Mouse (Mus musculus): ENCODE measurements at regions not wholly inside any gene's neighbourhood (a gene's known extent, or its start where the extent isn't known, plus 50 kb on each side); places are given as distances from the start of the nearest gene placed in this dataset.

DNA sequence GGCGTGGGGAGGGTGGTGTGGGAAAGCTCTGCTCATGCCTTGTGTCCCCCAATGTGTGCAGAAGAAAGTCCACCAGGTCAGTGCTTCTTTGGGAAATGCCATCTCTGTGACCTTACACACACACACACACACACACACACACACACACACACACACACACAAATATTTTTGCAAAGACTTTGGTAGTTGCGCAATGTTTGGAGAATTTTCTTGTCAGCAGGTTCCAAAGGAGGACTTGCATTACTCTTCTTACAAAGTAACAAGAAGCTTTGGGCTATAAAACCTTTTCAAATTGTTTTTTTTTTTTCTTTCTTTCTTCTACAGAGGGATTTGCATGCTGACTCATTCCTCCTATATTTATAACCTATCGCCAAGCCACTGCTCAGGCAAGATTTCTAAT lies 59.1 kb upstream of the Npvf start:
- no peak for DNase-seq (ENCODE audit: low spot score in 2 of 2)

DNA sequence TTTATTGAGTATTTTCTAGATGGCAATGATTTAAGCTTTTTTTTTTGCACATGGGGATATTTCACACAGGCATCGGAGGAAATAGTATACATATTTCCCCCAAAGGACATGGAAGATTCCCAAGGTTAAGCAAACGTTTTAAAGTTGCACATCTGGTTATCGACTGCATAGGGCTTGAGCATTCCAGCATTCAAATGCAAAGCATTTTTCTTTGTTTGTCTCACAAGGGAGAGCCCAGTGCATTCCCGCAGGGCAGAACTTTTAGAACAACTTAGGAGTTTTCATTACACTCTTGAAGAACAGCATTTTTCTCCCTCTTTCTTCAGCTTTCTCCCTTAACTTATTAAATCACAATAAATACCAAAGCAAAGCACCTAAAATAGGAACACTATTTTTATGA lies 64.4 kb upstream of the Npvf start:
- DNase-seq (ENCODE audit: low spot score in 2 of 2) = no peak

DNA sequence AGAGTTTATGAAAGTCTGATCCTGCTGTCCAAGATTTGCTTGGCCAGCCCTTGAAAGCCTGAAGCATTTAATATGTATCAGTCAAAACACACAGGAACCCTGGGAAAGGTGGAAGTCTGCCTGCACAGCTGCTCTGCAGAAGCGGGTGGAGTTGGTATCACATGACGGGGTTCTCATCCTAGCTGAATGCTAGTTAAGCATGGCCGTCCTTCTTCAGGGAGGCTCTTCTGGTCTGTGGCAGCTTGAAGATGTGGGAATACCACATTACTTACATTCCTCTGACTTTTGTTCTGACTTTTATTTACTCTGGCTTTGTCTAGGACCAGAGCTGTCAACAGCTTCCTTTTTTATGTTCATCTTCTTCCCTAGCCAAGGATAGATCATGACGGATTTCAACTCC lies 66.1 kb upstream of the Npvf start:
- no peak for DNase-seq (ENCODE audit: low spot score in 2 of 2)

DNA sequence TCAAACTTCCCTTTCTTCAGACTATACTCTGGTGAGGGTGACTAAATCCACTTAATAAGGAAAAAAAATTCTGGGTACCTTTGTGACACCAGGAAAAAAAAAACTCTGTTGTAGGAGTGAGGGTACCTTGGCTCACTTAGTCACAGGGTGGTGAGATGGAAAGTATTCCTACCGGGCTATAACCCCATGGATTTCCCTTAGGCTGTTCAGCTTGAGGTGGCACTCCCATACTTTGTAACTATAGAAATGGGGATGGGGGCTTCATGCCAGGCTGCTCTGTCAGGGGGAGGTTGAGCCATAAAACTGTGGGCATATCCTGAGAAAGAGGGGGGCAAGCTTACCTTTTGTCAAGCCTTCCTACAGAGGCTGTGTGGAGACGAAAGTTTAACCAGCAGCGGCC lies 71.4 kb upstream of the Npvf start:
- no peak for DNase-seq (ENCODE audit: low spot score in 2 of 2)

DNA sequence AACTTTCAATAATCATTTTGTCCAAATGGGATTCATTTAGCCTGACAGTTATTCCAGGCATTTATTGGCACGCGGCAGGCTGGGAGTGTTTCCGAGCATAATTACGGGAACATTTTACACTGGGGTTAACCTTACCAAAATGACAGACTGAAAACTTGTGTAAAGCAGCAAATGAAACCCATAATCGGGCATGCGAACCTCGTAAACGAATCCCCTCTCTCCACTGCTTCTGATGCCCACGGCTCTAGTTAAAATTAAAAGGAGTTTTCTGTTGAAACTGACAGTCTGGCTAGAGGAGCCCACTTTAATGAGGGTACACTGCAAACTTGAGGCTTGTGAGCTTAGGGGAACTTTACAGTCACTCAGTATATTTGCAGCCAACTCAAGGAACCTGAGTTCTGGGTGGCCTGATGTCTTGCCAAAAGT lies 71.9 kb upstream of the Npvf start:
- peak in 1 of 2 experiments; percentile 45 for DNase-seq (ENCODE audit: low spot score in 2 of 2)

DNA sequence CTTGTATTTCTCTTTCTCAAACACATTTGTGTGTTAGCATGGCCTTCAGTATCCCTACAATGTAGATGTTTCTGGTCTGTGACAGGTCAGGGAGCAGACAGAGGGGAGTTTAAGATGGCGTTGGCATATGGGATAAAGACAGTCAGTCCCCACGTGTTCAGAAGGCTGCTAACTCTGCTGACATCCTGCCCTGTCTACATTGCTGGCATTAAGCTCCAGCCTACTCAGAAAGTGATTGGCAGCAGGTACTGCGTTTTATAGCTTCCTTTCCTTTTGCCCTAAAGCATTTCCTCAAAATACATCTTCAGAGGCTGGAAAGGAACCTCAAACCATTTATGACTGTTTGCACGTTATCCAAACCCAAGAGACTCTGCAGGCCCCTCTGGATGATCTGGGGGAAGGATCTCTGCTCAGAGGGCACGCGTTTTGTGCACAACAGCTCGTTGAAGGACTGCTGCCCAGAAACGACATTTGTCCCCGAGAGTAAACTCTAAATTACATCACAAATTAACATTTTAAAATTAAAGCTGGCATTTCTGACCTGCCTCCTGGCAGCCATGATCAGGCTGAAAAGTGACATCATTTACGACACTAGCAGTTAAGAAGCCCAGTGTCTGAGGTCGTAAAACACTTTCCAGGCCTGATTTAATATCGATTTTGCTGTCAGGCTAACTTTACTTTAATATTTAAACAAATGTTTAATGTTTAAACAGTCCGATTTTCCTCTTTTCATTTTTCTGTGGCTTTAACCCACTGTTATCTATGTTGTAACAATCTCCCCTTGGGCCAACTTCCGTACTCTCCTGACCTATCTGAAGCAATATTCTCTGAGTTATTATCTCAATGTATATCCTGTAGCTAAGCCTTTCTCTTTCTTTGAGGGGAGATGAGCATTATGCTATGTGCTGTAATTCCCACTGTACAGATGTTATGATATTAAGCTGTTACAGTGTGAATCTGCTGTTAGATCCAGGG lies 76.8 kb upstream of the Npvf start:
- no peak for DNase-seq (ENCODE audit: low spot score in 2 of 2)

DNA sequence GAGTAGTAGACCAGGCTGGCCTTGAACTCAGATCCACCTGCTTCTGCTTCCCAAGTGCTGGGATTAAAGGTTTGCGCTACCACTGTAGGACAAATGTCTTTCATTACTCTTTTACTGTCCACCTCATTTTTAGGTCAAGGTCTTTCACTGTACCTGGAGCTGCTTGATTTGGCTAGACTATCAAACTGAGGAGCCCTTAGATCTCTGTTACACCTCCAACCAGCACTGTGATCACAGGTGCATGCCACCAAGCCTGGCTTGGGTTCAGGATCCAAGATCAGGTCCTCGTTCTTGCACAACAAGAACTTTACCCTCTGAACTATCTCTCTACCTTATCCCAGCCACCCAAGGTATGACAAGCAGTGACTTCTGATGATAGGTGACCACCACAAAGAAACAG lies 80.5 kb upstream of the Npvf start:
- no peak for DNase-seq (ENCODE audit: low spot score in 2 of 2)

DNA sequence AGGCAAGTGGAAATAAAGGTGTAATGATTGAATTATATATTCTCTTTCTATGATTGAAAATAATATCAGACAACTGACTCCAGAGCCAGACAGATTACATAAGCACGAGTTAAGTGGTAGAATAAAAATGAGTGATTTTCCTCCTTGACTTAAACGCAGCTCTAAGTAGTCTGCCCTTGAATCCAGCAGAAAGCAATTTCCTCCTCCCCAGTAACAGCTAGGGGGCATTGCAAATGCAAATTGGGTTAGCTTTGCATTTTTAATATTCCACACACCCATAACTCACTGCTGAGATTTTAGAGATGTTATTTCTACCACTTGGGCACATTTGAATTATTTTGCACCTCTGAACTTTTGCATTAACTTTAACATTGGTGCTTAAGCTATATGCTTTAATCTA lies 81.6 kb upstream of the Npvf start:
- no peak for DNase-seq (ENCODE audit: low spot score in 2 of 2)

DNA sequence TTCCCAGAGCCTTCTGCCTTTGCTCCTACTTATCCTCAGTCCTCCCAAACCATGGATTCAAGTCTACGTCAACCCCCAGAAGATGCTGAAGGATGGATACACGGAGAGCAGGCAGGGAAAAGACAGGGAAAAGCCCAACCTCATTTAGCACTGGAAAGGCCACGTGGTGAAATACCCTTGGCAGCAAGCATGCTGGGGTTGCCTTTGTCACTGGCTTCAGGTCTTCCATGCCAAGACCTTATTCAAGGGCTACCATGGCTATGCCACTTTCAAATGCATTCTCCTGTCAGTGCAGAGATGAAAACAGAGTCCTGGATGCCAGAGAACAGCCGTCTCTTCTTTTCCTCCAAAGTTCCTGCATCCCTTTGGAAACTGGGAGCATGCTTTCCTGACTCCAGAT lies 87.8 kb upstream of the Npvf start:
- DNase-seq (ENCODE audit: low spot score in 2 of 2) = no peak

DNA sequence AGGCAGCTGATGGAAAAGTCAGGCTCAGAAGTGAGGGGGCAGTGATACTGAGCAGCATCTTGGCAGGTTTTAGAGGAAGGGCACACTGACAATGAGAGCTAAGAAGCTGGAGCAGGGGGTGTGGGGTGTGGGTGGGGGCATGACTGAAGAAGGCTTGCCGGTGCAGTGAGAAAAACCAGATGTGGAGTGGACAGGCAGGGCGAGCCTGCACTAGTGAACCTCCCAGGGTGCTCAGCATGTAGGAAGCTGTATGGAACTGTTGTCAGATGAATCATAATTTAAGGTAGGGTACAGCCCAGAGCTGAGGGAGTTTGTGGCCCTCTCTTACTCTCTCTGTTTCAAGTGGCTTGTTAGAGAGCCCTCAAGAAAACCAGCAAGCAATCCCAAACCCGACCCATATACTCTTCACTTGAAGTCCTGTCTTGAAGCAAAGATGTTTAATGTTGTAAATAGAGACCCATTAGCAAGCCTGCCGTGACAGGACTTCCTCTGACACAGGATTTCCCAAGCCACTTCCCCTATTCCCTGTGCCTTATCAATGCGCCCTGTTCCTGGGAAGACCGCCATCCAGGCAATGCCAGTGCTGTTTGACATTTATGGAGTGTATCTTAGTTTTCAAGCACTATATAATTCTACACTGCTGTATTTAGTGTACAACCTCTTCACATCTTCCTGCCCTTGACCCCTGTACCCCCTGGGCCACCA lies 90.4 kb upstream of the Npvf start:
- no peak for DNase-seq (ENCODE audit: low spot score in 2 of 2)

DNA sequence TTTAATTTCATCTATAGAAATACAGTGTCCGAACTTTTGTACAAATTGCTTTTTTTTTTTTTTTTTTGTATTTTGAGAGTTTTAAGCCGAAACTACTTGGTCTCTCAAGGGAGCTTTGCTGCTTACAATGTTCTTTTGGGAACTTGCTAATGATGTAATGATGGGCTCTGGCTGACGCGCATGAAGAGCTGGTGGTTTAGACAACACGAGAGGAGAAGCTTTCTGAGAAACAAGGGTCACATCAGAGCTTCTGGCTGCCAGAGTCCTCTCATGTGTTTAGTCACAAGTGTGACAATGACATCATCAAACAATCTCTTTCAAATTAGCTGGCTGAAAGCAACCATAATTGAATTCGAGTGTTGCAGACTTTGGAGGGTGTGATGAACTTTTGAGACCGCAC lies 98.9 kb upstream of the Npvf start:
- DNase-seq (ENCODE audit: low spot score in 2 of 2) = no peak

DNA sequence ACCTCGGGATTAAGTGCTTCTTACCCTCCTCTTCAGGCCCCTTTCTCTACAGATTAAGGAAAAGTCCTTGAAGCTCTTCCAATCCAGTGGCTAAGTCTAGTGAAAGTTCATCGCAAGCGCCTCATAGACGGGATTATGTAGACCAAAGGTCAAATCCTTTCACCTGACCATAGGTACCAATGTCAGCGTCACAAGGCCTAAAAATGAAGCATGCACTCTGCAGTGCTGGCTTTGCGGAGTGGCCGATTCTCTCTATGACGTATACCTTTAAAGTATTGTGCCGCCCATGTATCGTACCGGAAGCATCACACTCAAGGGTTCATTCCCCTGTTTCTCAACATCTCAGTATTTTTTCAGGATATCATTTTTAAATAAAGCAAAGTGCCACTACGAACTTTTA lies 100.5 kb upstream of the Npvf start:
- DNase-seq (ENCODE audit: low spot score in 2 of 2) = no peak

DNA sequence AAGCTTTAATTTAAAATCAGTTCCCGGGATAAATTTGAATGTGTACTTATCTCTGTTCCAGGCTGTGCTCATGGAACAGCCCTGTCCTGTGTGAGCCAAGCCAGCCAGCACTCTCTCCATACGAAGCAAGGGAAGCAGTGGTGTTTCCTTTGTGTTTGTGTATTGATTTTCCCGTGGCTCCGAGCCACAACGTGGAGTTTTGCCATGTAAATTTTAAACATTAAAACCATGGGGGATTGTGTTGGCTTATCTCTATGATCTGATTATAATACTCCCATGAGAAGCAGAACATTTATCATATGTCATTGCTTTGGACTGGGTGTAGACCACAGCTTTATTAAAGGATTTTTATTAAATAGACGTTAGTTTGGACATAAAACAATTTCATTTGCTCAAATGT lies 106.1 kb upstream of the Npvf start:
- DNase-seq (ENCODE audit: low spot score in 2 of 2) = peak in 1 of 2 experiments; percentile 20

DNA sequence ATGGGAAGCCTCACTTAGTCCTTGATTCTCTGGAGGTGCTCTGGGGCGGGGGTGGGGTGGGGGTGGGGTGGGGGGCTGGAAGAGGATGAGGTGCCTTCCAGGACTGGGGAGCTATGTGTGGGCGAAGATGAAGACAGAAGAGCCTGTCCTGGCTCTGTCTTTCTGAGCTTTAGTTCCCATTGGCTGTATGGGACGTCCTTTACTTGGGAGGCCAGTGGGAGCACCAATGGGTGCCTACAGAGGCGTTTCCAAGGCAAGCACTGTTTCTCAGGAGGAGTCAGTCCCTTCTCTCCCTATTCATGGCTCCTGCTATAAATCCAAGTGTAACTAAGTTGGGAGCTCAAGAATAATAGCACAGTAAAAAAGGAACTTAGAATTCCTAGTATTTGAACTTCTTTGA lies 108.9 kb upstream of the Npvf start:
- peak; percentile 23 to 47 for DNase-seq (ENCODE audit: low spot score in 2 of 2)

DNA sequence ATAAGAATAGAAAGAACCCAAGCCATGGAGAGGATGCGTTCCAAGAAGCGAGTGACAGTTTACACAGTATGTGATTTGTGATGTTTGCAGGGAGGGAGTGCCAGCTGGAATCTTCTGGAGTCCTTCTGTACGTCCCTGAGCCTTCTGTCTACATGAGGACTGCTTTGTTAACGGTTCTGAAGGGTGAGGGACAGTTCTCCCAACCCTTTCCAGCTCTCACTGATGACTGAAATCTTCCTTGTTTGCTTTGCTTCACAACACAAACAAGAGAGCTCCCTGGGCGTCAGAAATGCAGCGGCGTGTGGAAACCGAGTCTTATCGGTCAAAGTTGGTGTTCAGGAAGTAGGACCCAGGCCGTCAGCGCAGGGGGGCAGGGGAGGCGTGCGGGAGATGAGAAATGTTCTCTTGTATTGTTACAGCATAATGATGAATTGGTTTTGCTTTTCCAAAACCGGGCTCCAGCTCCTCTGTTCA lies 112.2 kb upstream of the Npvf start:
- DNase-seq (ENCODE audit: low spot score in 2 of 2) = peak; percentile 19 to 41

DNA sequence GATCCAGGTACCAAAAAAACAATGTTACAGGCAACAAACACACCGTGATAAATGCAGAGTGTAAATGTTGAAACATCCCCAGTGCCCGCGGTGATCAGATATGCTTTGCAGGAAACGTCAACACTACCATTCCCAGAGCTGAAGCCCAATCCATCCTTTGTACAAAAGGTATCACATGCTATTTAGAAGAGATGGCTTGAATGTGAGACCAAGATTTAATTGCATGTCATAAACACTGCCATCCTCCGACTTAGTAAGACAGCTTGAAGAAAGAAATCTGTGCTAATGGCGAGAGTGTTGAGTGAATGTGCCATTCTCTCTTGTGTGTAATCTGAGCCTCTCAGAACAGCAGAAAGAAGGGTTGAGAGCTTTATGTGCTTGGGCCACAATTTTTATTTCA lies 112.9 kb upstream of the Npvf start:
- DNase-seq (ENCODE audit: low spot score in 2 of 2) = no peak

DNA sequence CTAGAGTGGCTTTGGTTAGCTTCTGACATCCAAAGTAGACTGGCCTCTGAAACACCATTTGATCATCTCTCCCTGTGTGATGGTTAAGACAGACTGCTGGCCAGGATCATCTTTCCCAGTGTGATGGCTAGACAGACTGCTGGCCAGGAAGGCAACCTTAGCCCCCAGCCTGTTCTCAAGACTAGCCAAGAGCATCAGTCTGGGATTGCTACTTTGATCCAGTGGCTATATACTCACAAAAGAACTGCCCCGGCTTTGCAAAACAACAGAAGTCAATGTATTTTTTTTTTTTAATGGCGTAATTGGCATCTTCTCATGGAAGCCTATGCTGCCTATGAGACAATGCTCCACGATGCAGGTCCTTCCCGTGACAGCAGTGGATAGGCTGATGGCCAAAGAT lies 113.6 kb upstream of the Npvf start:
- no peak for DNase-seq (ENCODE audit: low spot score in 2 of 2)

DNA sequence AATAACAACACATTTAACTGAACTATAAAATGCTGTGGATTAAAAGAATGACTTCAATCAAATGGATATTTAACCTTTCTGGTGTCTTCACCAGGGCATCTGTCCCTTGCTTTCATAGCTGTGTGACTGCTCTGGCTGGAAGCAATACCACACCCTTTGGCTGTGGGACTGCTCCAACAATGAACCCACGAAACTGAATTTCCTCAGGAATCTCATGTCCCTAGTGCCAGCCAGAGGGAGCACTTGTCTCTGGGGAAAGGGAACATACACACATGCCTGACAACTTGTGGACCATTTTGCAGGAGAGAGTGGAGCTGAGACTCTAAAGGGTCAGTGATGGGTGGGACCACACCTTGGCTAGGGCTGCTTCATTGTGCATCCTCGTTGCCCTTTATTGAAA lies 114.9 kb upstream of the Npvf start:
- no peak for DNase-seq (ENCODE audit: low spot score in 2 of 2)

DNA sequence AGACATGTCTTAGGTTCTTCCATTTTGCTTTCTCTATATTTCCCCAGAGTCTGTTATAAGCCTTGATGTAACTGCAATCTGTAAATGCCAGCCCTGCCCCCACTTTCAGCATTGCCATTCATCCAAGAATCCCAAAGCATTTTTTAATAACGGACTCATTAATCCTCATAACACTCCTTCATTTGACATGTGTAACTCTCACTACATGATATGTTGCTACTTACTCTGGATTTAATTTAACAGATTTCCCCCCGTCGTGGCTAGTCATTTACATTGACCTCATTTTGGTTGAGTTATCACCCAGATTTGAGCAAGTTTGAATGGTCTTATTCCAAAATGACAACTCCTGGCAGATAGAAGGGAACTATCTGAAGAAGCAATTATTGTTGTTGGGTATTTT lies 116.2 kb upstream of the Npvf start:
- no peak for DNase-seq (ENCODE audit: low spot score in 2 of 2)

DNA sequence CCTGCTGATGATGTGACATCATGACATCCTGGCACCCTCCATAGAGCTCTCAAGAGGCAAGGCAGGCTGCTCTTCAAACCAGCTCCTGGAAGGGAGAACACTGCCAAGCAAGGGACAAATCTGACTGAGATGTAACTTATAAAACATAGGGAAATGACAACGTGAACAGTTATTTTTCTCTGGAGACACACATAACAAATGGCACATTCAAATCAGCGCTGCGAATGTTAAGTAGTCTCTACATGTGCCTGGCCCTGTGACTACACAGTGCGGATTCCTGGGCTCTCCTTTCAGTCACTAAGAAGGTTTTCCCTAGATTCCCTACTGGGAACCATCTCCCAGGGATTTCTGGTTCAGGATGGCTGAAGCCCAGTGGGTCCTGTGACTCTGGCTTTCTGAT lies 121.4 kb upstream of the Npvf start:
- DNase-seq (ENCODE audit: low spot score in 2 of 2) = peak in 1 of 2 experiments; percentile 26

DNA sequence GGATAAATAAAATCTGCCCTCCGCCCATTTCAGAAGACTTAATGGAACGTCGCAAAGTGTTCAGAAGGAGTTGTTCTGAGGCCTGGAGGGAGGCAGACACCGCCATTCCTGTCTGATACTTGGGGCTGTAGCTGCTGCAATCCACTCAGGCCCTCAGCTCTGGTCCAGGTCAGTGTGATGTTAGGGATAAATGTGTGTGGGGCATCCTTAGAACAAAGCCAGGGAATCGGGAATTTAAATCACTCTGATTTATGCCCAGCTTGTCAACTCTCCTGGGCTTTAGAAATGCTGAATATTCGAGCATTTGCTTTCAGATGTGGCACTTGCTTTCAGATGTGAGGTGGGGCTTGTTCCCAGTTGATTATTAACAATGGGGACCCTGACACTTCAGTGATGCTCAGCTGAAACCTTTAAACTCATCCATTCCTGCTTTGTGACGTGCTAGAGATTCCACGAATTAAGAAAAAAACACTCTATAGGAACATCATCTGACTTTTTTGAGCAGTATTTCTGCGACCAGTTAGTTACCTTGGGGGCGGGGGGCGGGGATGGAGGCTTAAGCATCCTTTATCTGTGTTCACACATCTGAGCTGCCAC lies 122.1 kb upstream of the Npvf start:
- DNase-seq (ENCODE audit: low spot score in 2 of 2) = peak in 1 of 2 experiments; percentile 25

DNA sequence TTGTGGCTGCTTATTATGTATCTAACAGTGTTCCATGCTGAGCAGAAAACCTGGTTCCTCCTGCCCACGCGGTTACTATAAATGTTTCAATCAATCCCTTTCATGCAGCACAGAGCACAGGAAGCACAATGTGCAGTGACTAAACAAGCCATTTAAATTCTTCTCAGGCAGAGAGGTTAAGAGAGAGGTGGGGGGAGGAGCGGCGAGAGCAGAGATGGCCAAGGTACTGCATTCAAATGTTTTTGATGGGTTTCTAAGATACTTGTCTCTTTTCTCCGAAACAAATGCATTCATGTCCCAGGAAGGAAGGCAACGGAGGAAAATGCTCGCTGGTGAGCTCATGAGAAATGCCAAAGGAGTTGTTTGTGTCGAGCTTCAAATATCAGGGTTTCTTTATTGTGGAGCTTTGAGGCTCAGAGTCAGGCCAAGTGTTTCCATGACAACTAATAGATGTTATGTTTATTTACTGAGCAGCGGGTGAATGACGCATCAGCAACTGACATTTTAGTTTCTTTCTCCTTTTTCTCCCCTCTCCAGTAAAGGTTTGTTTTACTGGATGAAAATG lies 122.8 kb upstream of the Npvf start:
- DNase-seq (ENCODE audit: low spot score in 2 of 2) = peak; percentile 80 to 87

Measured in layer of hippocampus, postnatal 14 days (tissue).